Mouse (Mus musculus): ENCODE measurements around the gene Acsm1. TPM values are rescaled to one million over a fixed set of nuclear protein-coding genes. Genes with fewer than 3 reads are reported as not detected.

Gene Acsm1
- polyA plus RNA-seq, 1 experiment from 2014 or later, result 0.47 TPM

DNA sequence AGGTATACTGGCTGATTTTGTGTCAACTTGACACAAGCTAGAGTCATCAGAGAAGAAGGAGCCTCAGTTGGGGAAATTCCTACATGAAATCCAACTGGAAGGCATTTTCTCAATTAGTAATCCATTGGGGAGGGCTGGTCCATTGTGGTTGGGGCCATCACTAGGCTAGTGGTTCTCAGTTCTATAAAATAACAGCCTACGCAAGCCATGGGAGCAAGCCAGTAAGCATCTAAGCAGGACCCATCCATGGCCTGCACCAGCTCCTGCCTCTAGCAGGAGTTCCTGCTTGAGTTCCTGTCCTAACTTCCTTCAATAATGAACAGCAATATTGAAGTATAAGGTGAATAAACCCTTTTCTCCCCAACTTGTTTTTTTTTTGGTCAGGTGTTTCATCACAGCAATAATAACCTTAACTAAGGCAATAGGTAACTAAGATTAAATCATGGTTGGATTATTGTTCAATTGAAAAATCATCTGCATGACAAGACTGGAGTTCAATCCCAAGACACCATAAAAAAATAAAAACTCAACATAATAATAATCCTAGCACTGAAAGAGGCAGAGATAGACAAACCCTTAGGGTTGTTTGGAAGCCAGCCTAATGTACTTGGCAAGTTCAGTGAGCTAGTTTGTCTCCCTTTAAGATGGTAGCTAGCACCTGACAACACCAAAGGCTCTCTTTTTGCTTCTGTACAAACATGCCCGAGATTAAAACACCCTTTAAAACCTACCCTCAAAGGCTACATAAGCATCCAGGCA, 5.5 kb upstream of the Acsm1 start:
- no peak overlapping the region for H3K4me3 ChIP-seq (ENCODE audit: low read depth, low read length)
- H3K4me1 ChIP-seq (ENCODE audit: control insufficient read depth, insufficient read depth, low read length), result no peaks in the 10 kb centered on the region
- no peak overlapping the region for H3K27ac ChIP-seq (replicated peaks; ENCODE audit: low read depth, low read length)
- no peak overlapping the region for H3K9ac ChIP-seq (ENCODE audit: low read depth, low read length)
- no peaks in the 10 kb centered on the region for H3K27me3 ChIP-seq (replicated peaks; ENCODE audit: control insufficient read depth, insufficient read depth, low read length)
- no peak overlapping the region for H3K4me2 ChIP-seq (ENCODE audit: low read depth, low read length)
- H3K36me3 ChIP-seq (ENCODE audit: control insufficient read depth, insufficient read depth, low read length), result no peaks in the 10 kb centered on the region
- WGBS, result 83% methylated on average over 2 of the region's 2 CpGs
- ATAC-seq (ENCODE audit: low read depth) (no peak), DNase-seq (ENCODE audit: low spot score) (no peak)
- no peaks in the 10 kb centered on the region for H3K9me3 ChIP-seq (ENCODE audit: control insufficient read depth, low read length)

GRCm38 (mm10) chr7:119601954-119602317, 4.9 kb upstream of the Acsm1 start:
- 75% methylated on average over 1 of the region's 1 CpGs for WGBS
- Histone ChIP-seq H3K4me1 (ENCODE audit: control insufficient read depth, insufficient read depth, low read length) (no peaks in the 10 kb centered on the region), H3K4me3 (ENCODE audit: low read depth, low read length) (no peak overlapping the region), H3K9me3 (ENCODE audit: control insufficient read depth, low read length) (no peaks in the 10 kb centered on the region), H3K27me3 (replicated peaks; ENCODE audit: control insufficient read depth, insufficient read depth, low read length) (no peaks in the 10 kb centered on the region), H3K9ac (ENCODE audit: low read depth, low read length) (no peak overlapping the region), H3K27ac (replicated peaks; ENCODE audit: low read depth, low read length) (no peak overlapping the region), H3K4me2 (ENCODE audit: low read depth, low read length) (no peak overlapping the region), H3K36me3 (ENCODE audit: control insufficient read depth, insufficient read depth, low read length) (no peaks in the 10 kb centered on the region)
- no peak for DNase-seq (ENCODE audit: low spot score)
- no peak for ATAC-seq (ENCODE audit: low read depth)

- no peak overlapping the region for H3K4me3 ChIP-seq (ENCODE audit: low read depth, low read length)
- no peaks in the 10 kb centered on the region for H3K9me3 ChIP-seq (ENCODE audit: control insufficient read depth, low read length)
- H3K36me3 ChIP-seq (ENCODE audit: control insufficient read depth, insufficient read depth, low read length), result no peaks in the 10 kb centered on the region
- H3K9ac ChIP-seq (ENCODE audit: low read depth, low read length), result no peak overlapping the region
- no peak for ATAC-seq (ENCODE audit: low read depth)
- no peaks in the 10 kb centered on the region for H3K4me1 ChIP-seq (ENCODE audit: control insufficient read depth, insufficient read depth, low read length)
- no peak for DNase-seq (ENCODE audit: low spot score)
- no peak overlapping the region for H3K4me2 ChIP-seq (ENCODE audit: low read depth, low read length)
- H3K27me3 ChIP-seq (replicated peaks; ENCODE audit: control insufficient read depth, insufficient read depth, low read length), result no peaks in the 10 kb centered on the region
- no peak overlapping the region for H3K27ac ChIP-seq (replicated peaks; ENCODE audit: low read depth, low read length)
- WGBS, result 71% methylated on average over 2 of the region's 2 CpGs
Measured at GRCm38 (mm10) chr7:119604903-119605483, 1.8 kb upstream of the Acsm1 start.

GRCm38 (mm10) chr7:119605926-119606663, 731 bp upstream of the Acsm1 start:
- H3K4me3 ChIP-seq (ENCODE audit: low read depth, low read length), result no peak overlapping the region
- no peaks in the 10 kb centered on the region for H3K27me3 ChIP-seq (replicated peaks; ENCODE audit: control insufficient read depth, insufficient read depth, low read length)
- H3K27ac ChIP-seq (replicated peaks; ENCODE audit: low read depth, low read length), result no peak overlapping the region
- no peaks in the 10 kb centered on the region for H3K36me3 ChIP-seq (ENCODE audit: control insufficient read depth, insufficient read depth, low read length)
- ATAC-seq (ENCODE audit: low read depth) (peak; percentile 56), DNase-seq (ENCODE audit: low spot score) (peak; percentile 73)
- 67% methylated on average over 9 of the region's 9 CpGs for WGBS
- no peak overlapping the region for H3K4me2 ChIP-seq (ENCODE audit: low read depth, low read length)
- H3K9me3 ChIP-seq (ENCODE audit: control insufficient read depth, low read length), result no peaks in the 10 kb centered on the region
- H3K9ac ChIP-seq (ENCODE audit: low read depth, low read length), result no peak overlapping the region
- H3K4me1 ChIP-seq (ENCODE audit: control insufficient read depth, insufficient read depth, low read length), result no peaks in the 10 kb centered on the region

- 67% methylated on average over 9 of the region's 9 CpGs for WGBS
- Histone ChIP-seq H3K36me3 (ENCODE audit: control insufficient read depth, insufficient read depth, low read length) (no peaks in the 10 kb centered on the region), H3K27me3 (replicated peaks; ENCODE audit: control insufficient read depth, insufficient read depth, low read length) (no peaks in the 10 kb centered on the region), H3K4me1 (ENCODE audit: control insufficient read depth, insufficient read depth, low read length) (no peaks in the 10 kb centered on the region), H3K27ac (replicated peaks; ENCODE audit: low read depth, low read length) (no peak overlapping the region), H3K9me3 (ENCODE audit: control insufficient read depth, low read length) (no peaks in the 10 kb centered on the region), H3K9ac (ENCODE audit: low read depth, low read length) (no peak overlapping the region), H3K4me2 (ENCODE audit: low read depth, low read length) (no peak overlapping the region), H3K4me3 (ENCODE audit: low read depth, low read length) (no peak overlapping the region)
- DNase-seq (ENCODE audit: low spot score), result no peak
- ATAC-seq (ENCODE audit: low read depth), result no peak
Measured at GRCm38 (mm10) chr7:119607796-119608515, 1.1 kb downstream of the Acsm1 start.

DNA sequence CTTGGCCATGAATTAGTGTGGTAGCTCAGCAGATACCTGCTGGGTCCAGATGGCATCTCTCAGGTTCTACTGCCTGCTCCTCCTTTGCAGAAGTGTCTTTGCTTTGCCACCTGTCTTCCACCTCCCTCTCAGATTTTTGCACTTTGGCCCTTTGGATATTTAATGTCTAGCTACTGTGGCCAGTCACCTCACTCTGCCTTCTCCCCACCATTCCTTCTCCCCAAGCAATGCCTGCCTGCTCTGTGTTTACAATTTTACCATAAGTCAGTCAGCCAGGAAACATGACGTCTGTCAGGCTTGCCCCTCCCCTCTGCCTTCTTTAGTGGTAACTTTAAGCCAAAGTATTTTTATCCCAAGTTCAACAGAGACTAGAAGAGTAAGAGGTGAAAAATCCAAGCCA, 9.7 kb downstream of the Acsm1 start:
- no peaks in the 10 kb centered on the region for H3K9me3 ChIP-seq (ENCODE audit: control insufficient read depth, low read length)
- DNase-seq (ENCODE audit: low spot score) (no peak), ATAC-seq (ENCODE audit: low read depth) (no peak)
- no peaks in the 10 kb centered on the region for H3K36me3 ChIP-seq (ENCODE audit: control insufficient read depth, insufficient read depth, low read length)
- H3K27me3 ChIP-seq (replicated peaks; ENCODE audit: control insufficient read depth, insufficient read depth, low read length), result no peaks in the 10 kb centered on the region
- H3K4me2 ChIP-seq (ENCODE audit: low read depth, low read length), result no peak overlapping the region
- 23% methylated on average over 1 of the region's 1 CpGs for whole genome bisulfite sequencing
- no peak overlapping the region for H3K9ac ChIP-seq (ENCODE audit: low read depth, low read length)
- H3K27ac ChIP-seq (replicated peaks; ENCODE audit: low read depth, low read length), result no peak overlapping the region
- no peak overlapping the region for H3K4me3 ChIP-seq (ENCODE audit: low read depth, low read length)
- no peaks in the 10 kb centered on the region for H3K4me1 ChIP-seq (ENCODE audit: control insufficient read depth, insufficient read depth, low read length)

- H3K27ac ChIP-seq (replicated peaks; ENCODE audit: low read depth, low read length), result no peak overlapping the region
- WGBS, result 85% methylated on average over 6 of the region's 6 CpGs
Measured at GRCm38 (mm10) chr7:119617593-119617992, 10.8 kb downstream of the Acsm1 start.

GRCm38 (mm10) chr7:119618209-119618935, 11.5 kb downstream of the Acsm1 start:
- ATAC-seq (ENCODE audit: low read depth) (no peak), DNase-seq (ENCODE audit: low spot score) (no peak)
- Histone ChIP-seq H3K9me3 (ENCODE audit: control insufficient read depth, low read length) (no peaks in the 10 kb centered on the region), H3K9ac (ENCODE audit: low read depth, low read length) (no peak overlapping the region), H3K4me1 (ENCODE audit: control insufficient read depth, insufficient read depth, low read length) (no peaks in the 10 kb centered on the region), H3K36me3 (ENCODE audit: control insufficient read depth, insufficient read depth, low read length) (no peaks in the 10 kb centered on the region), H3K4me2 (ENCODE audit: low read depth, low read length) (no peak overlapping the region), H3K4me3 (ENCODE audit: low read depth, low read length) (no peak overlapping the region), H3K27ac (replicated peaks; ENCODE audit: low read depth, low read length) (no peak overlapping the region), H3K27me3 (replicated peaks; ENCODE audit: control insufficient read depth, insufficient read depth, low read length) (no peaks in the 10 kb centered on the region)
- WGBS, result 57% methylated on average over 4 of the region's 4 CpGs

More at GRCm38 (mm10) chr7:119617593-119617992, 10.8 kb downstream of the Acsm1 start:
- Histone ChIP-seq H3K4me2 (ENCODE audit: low read depth, low read length) (no peak overlapping the region), H3K36me3 (ENCODE audit: control insufficient read depth, insufficient read depth, low read length) (no peaks in the 10 kb centered on the region), H3K4me3 (ENCODE audit: low read depth, low read length) (no peak overlapping the region), H3K9me3 (ENCODE audit: control insufficient read depth, low read length) (no peaks in the 10 kb centered on the region), H3K27me3 (replicated peaks; ENCODE audit: control insufficient read depth, insufficient read depth, low read length) (no peaks in the 10 kb centered on the region), H3K4me1 (ENCODE audit: control insufficient read depth, insufficient read depth, low read length) (no peaks in the 10 kb centered on the region), H3K9ac (ENCODE audit: low read depth, low read length) (no peak overlapping the region)
- no peak for DNase-seq (ENCODE audit: low spot score)
- no peak for ATAC-seq (ENCODE audit: low read depth)

Data from embryonic facial prominence, embryonic 14.5 days (tissue).